Mouse (Mus musculus): ENCODE results near the gene Speer4e.
"Not testable (repeated sequence)": the region's sequence is repeated elsewhere in the genome, so short reads cannot be mapped to it uniquely, and the experiment has no call there.

The Speer4e gene

GRCm38 (mm10) chr5:14938329-14938728 is at the start of gene Speer4e:
Gene Speer4e, minus strand, starts transcription at chr5:14938429.
- DNase-seq: not testable (repeated sequence)

GRCm38 (mm10) chr5:14986649-14987387 is 48.6 kb upstream of the Speer4e start:
- peak in 1 of 2 experiments; percentile 7 for DNase-seq

- not testable (repeated sequence) for DNase-seq
Observed at GRCm38 (mm10) chr5:14978835-14979234, 40.6 kb upstream of the Speer4e start, which contains the start of gene Gm10354. Gene Gm10354, minus strand, starts transcription at chr5:14978935.

- not testable (repeated sequence) for DNase-seq
Observed at GRCm38 (mm10) chr5:14977368-14977767, 39.1 kb upstream of the Speer4e start.

- not testable (repeated sequence) for DNase-seq
Observed at GRCm38 (mm10) chr5:14975294-14975693, 37.1 kb upstream of the Speer4e start.

GRCm38 (mm10) chr5:14972841-14973240 is 34.6 kb upstream of the Speer4e start:
- DNase-seq: not testable (repeated sequence)

- DNase-seq: peak in 1 of 2 experiments; percentile 34
Observed at GRCm38 (mm10) chr5:14963821-14964220, 25.6 kb upstream of the Speer4e start.

GRCm38 (mm10) chr5:14961502-14961901 is 23.3 kb upstream of the Speer4e start:
- DNase-seq: not testable (repeated sequence)

GRCm38 (mm10) chr5:14955928-14956706 is 17.9 kb upstream of the Speer4e start:
- DNase-seq: not testable (repeated sequence)

- not testable (repeated sequence) for DNase-seq
Observed at GRCm38 (mm10) chr5:14953587-14953986, 15.4 kb upstream of the Speer4e start.

GRCm38 (mm10) chr5:14952749-14953148 is 14.5 kb upstream of the Speer4e start:
- not testable (repeated sequence) for DNase-seq

GRCm38 (mm10) chr5:14951822-14952221 is 13.6 kb upstream of the Speer4e start:
- not testable (repeated sequence) for DNase-seq

- peak; percentile 35 to 36 for DNase-seq
Observed at GRCm38 (mm10) chr5:14947482-14948198, 9.4 kb upstream of the Speer4e start.

GRCm38 (mm10) chr5:14945524-14945923 is 7.3 kb upstream of the Speer4e start:
- not testable (repeated sequence) for DNase-seq

GRCm38 (mm10) chr5:14941043-14941442 is 2.8 kb upstream of the Speer4e start:
- not testable (repeated sequence) for DNase-seq

- not testable (repeated sequence) for DNase-seq
Observed at GRCm38 (mm10) chr5:14933721-14934120, 4.5 kb downstream of the Speer4e start.

GRCm38 (mm10) chr5:14927047-14927446 is 11.2 kb downstream of the Speer4e start:
- DNase-seq: peak in 1 of 2 experiments; percentile 2

- DNase-seq: not testable (repeated sequence)
Observed at GRCm38 (mm10) chr5:14914799-14915198, 23.4 kb downstream of the Speer4e start, which contains the start of gene Gm9758. Gene Gm9758, minus strand, starts transcription at chr5:14914899.

GRCm38 (mm10) chr5:14914361-14914760 is 23.9 kb downstream of the Speer4e start:
- not testable (repeated sequence) for DNase-seq

- not testable (repeated sequence) for DNase-seq
Observed at GRCm38 (mm10) chr5:14903539-14903938, 34.7 kb downstream of the Speer4e start.

- DNase-seq: no peak
Observed at GRCm38 (mm10) chr5:14892242-14892641, 46.0 kb downstream of the Speer4e start.

- not testable (repeated sequence) for DNase-seq
Observed at GRCm38 (mm10) chr5:14885291-14885690, 52.9 kb downstream of the Speer4e start.

Data from kidney, postnatal 25 days (tissue).